Mouse (Mus musculus): ENCODE data around the gene Prss45. TPM values are rescaled to one million over a fixed set of nuclear protein-coding genes. Genes with fewer than 3 reads are reported as not detected.

Gene Prss45
- polyA plus RNA-seq, 1 experiment: not detected

GRCm38 (mm10) chr9:110887388-110888303 lies 53.3 kb downstream of the Prss45 start:
- WGBS: 69% methylated on average over 9 of the region's 9 CpGs
- Histone ChIP-seq H3K36me3 (ENCODE audit: control insufficient read depth, insufficient read depth, low read length) (no peaks in the 10 kb centered on the region), H3K27me3 (replicated peaks; ENCODE audit: control insufficient read depth, insufficient read depth, low read length) (no peaks in the 10 kb centered on the region), H3K4me3 (ENCODE audit: insufficient read depth, low read depth, low read length) (no peak overlapping the region), H3K4me1 (ENCODE audit: control insufficient read depth, insufficient read depth, low read length) (peaks cover 7% of the 10 kb centered on the region; the same call in 1 of the 2 replicates), H3K27ac (ENCODE audit: insufficient read depth, low read depth, low read length) (no peak overlapping the region)
- TF ChIP-seq CTCF (conservative IDR thresholded peaks at IDR 0.05; ENCODE audit: insufficient read depth, insufficient read length, low read depth, low read length) (no peak), POLR2A (IDR thresholded peaks at IDR 0.05; ENCODE audit: low read depth, low read length) (no peak)
- DNase-seq: no peak

- Histone ChIP-seq H3K4me1 (ENCODE audit: control insufficient read depth, insufficient read depth, low read length) (peaks cover 7% of the 10 kb centered on the region; the same call in 1 of the 2 replicates), H3K4me3 (ENCODE audit: insufficient read depth, low read depth, low read length) (no peak overlapping the region), H3K36me3 (ENCODE audit: control insufficient read depth, insufficient read depth, low read length) (no peaks in the 10 kb centered on the region), H3K27ac (ENCODE audit: insufficient read depth, low read depth, low read length) (no peak overlapping the region), H3K27me3 (replicated peaks; ENCODE audit: control insufficient read depth, insufficient read depth, low read length) (no peaks in the 10 kb centered on the region)
- WGBS: 92% methylated on average over 14 of the region's 14 CpGs
- DNase-seq: no peak
- no peak for TF ChIP-seq POLR2A (IDR thresholded peaks at IDR 0.05; ENCODE audit: low read depth, low read length)
- no peak for TF ChIP-seq CTCF (conservative IDR thresholded peaks at IDR 0.05; ENCODE audit: insufficient read depth, insufficient read length, low read depth, low read length)
These were observed 54.5 kb downstream of the Prss45 start for GRCm38 (mm10) chr9:110888935-110889334.

- WGBS: 22% methylated on average over 21 of the region's 21 CpGs
These were observed 55.8 kb downstream of the Prss45 start for GRCm38 (mm10) chr9:110890026-110890783.

More at GRCm38 (mm10) chr9:110890026-110890783, 55.8 kb downstream of the Prss45 start:
- Histone ChIP-seq H3K4me1 (ENCODE audit: control insufficient read depth, insufficient read depth, low read length) (peaks cover 7% of the 10 kb centered on the region; the same call in 1 of the 2 replicates), H3K36me3 (ENCODE audit: control insufficient read depth, insufficient read depth, low read length) (no peaks in the 10 kb centered on the region), H3K27me3 (replicated peaks; ENCODE audit: control insufficient read depth, insufficient read depth, low read length) (no peaks in the 10 kb centered on the region), H3K4me3 (ENCODE audit: insufficient read depth, low read depth, low read length) (no peak overlapping the region), H3K27ac (ENCODE audit: insufficient read depth, low read depth, low read length) (no peak overlapping the region)
- DNase-seq: peak; percentile 73
- TF ChIP-seq POLR2A (IDR thresholded peaks at IDR 0.05; ENCODE audit: low read depth, low read length) (no peak), CTCF (conservative IDR thresholded peaks at IDR 0.05; ENCODE audit: insufficient read depth, insufficient read length, low read depth, low read length) (peak; percentile 40)

Other genes starting within 250 kb of the Prss45 start
- 4.3 and 6.2 TPM in 2 replicates for gene Nradd, start 210.1 kb upstream of the Prss45 start, polyA plus RNA-seq (2012; rRNA removed)
- gene Nbeal2, start 180.4 kb upstream of the Prss45 start, polyA plus RNA-seq (2012; rRNA removed): 41.6 and 49.2 TPM in 2 replicates
- gene Ccdc12, start 178.1 kb upstream of the Prss45 start, polyA plus RNA-seq (2012; rRNA removed): 95.9 and 125 TPM in 2 replicates
- gene Myl3, start 92.7 kb upstream of the Prss45 start, polyA plus RNA-seq (2012; rRNA removed): 1.6 and 11.5 TPM in 2 replicates
- gene Pth1r, start 87.4 kb upstream of the Prss45 start, polyA plus RNA-seq (2012; rRNA removed): 740 and 847 TPM in 2 replicates
- gene Prss42, start 36.4 kb upstream of the Prss45 start, polyA plus RNA-seq (2012; rRNA removed): not detected in 2 replicates
- gene Prss44, start 20.6 kb upstream of the Prss45 start, polyA plus RNA-seq (2012; rRNA removed): not detected in 2 replicates
- not detected in 2 replicates for gene Prss43, start 7.9 kb upstream of the Prss45 start, polyA plus RNA-seq (2012; rRNA removed)
- gene Prss46, start 9.9 kb downstream of the Prss45 start, polyA plus RNA-seq (2012; rRNA removed): not detected in 2 replicates
- gene Prss50, start 23.4 kb downstream of the Prss45 start, polyA plus RNA-seq (2012; rRNA removed): not detected in 2 replicates
- gene Als2cl, start 45.3 kb downstream of the Prss45 start, polyA plus RNA-seq (2012; rRNA removed): 32.3 and 40.8 TPM in 2 replicates
- 7.9 and 9.5 TPM in 2 replicates for gene Tmie, start 45.5 kb downstream of the Prss45 start, polyA plus RNA-seq (2012; rRNA removed)
- not detected in 2 replicates for gene Fam240a, start 82.3 kb downstream of the Prss45 start, polyA plus RNA-seq (2012; rRNA removed)
- not detected in 2 replicates for gene Tdgf1, start 111.6 kb downstream of the Prss45 start, polyA plus RNA-seq (2012; rRNA removed)
- 0.05 and 0.56 TPM in 2 replicates for gene Lrrc2, start 117.0 kb downstream of the Prss45 start, polyA plus RNA-seq (2012; rRNA removed)
- 9.8 and 11.4 TPM in 2 replicates for gene Rtp3, start 156.0 kb downstream of the Prss45 start, polyA plus RNA-seq (2012; rRNA removed)
- gene Ltf, start 184.7 kb downstream of the Prss45 start, polyA plus RNA-seq (2012; rRNA removed): 0.39 and 0.63 TPM in 2 replicates
- gene Ccrl2, start 222.9 kb downstream of the Prss45 start, polyA plus RNA-seq (2012; rRNA removed): 11.1 and 13.8 TPM in 2 replicates

Measured in kidney, adult 2 months (tissue).